Mouse (Mus musculus): ENCODE results near the gene Arih2.

DNA sequence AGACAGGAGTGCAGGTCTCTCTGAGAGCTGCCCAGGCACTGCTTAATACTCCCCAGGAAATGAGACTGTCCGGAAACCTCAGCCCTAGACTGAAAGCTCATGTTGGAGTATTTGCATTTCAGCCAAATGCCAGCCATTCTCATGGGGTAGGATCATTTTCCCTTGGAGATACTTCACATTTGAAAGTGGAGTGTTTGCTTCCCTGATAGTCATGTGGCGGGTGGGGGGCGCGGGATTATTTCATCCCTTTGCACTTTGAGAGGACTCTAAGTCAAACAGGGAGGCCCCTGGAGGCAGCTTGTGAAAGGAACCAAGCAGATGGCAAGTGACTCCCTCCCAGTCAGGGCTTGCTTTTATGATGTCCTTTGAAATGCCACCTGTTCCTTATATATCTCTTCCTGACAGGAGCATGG is 37.3 kb upstream of the Arih2 start:
- TF ChIP-seq POLR2A (IDR thresholded peaks at IDR 0.05; ENCODE audit: control insufficient read depth, low read depth, low read length) (no peak), CTCF (IDR thresholded peaks at IDR 0.05; ENCODE audit: control insufficient read depth, insufficient read depth, insufficient replicate concordance, low read depth, low read length) (no peak)
